Mouse (Mus musculus) left cerebral cortex, adult 9 months (tissue): ENCODE data around the gene Bfsp1.
A peak's percentile ranks its signal among the peaks of the same experiment; 100 is the strongest.

Source experiments
- DNase-seq, 2 experiments: peaks; one replicate each; pipeline ENCODE4 v3.0.0; 2022; ENCODE audit warnings: low spot score in 2 of 2

Bfsp1 gene

DNA sequence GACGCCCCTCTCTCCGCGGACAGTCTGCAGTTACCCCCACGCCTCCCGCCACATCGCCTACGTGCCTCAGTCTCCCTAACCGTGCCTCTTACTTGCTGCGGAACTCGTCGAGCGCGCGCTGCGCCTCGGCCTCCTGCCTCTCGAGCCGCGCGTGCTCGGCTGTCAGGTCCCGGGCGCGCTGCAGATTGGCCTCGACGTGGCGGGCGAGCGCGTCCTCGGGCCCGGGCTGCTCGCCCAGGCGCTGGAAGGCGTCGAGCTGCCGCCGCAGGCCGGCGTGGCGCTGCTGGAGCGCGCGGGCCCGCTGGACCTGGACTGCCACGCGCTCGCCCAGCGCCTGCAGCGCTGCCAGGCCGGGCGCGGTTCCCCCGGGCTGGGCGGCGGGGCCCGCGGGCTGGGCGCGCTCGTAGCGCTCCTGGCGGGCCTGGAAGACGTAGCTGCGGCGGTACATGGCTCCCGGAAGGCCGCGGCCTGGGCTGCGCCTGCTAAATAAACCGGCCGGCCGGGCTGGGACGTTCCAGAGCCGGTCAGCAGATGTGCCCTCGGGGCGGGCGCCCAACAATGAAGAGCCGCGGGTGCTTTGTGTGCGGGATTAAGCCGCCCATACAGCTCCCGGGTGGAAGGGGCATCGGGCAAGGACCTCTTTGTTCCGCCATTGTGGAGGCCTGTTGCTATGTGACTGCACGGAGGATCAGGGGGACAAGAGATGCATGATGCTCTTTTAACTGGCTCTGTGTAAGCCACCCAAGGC, at the start of gene Bfsp1:
Bfsp1 (minus strand) TSS at position 690 of the 748 bp plus-strand sequence.
- no peak for DNase-seq

DNA sequence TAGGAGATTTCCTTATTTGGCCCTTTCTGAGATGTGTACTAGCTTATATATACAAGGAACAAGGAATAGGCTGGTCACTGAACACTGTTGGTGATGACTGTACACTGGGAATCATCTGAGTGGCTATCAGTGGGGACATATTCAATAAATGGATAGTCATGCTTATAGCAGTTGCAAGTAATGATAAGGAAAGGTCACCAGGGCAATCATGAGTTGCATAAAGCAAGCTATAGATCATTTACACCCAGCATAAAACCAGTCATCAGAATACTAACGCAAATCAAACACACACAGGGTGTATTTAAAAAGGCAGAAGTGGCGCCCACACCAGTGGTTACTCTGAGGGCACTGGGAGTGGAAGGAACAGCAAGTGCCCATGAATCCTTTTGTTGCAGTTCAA, 49.2 kb upstream of the Bfsp1 start:
- DNase-seq: no peak

DNA sequence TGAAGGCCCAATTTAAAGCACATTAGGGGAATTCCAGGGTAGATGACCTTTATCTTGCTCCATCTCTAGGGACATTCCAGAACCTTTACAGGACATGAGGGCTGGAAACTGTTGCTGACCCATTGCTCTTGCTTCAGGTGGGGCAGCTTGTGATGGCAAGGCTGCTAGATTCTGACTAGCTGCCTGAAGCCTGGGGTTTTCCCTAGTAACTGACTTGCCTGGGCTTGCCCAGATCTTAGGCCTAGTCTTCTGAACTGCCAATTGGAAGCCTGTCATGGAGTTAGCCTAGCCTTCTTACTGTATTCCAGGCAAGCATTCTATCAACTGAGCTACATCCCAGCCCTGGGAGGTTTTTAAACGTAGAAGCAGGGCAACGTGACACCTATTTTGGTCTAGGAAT, 46.3 kb upstream of the Bfsp1 start:
- no peak for DNase-seq

DNA sequence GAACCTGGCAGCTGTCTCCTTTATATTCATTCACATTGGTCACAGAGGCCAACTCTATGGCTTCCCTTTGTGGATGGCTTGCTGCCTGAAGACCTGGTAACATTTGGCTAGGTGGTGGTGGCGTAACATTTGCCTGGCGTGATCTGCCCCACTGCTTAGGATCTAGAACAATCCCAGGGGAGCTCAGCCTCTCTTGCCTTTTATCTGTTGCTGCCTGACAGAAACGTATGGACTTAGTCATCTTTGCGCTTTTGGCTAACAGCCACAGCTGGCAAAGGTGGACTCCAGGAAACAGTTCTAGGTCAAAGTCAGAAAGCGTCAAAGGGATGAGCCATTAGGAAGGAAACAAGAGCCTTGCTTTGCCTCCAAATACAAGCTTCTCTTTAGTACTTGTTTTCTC, 41.9 kb upstream of the Bfsp1 start:
- no peak for DNase-seq

DNA sequence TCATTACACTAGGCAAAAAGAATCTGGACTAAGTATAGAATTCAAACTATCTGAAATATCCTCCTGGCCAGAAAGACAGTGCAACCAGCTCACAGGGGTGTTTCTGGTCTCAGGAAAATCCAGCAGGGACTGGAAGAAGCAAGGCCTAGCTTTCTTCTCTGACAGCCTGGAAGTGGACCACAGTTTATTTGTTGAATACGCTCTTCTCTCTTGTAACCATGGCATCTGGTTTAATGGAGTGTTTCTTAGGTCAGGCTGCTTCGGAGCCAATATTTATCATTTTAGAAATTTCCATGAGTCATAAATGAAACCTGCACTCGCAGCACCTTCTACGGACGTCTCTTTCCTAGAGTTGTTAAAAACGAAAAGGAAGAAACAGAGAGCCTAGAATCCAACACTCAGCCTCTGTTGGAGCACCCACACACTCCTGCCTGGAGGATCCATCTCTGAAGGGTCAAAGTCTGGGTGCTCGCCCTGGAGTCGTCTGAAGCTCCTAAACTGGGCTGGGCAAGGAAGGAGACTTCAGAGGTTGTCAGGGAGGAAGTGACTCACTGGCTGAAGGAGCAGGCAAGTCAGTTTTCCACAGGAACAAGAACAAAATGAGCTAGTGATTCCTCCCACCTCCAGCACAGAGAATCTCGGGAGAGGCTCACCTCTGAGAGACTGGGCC, 40.5 kb upstream of the Bfsp1 start:
- DNase-seq: no peak

DNA sequence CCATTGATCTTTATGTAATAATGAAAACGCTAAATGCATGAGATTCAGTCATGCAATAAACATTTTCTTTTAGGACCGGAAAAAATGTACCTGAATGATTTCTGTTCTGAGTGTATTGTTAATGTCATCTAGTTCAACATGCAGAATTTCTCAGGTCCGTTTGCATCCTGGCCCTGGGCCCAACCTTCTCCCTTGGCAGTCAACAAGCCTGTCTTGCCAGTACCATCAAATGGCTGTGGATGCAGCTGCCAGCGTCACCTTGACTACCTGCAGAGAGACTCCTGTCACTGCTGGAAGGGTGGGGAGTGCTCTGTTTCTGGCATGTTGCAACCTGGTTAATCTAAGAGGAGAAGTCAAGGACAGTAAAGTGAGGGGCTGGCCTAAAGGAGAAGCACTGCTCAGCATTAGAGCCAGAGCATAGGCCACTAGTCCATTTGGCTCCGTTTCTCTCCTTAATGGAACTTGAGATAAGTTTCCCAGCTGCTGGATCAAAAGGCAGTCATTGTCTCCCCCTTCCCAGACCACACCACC, 37.9 kb upstream of the Bfsp1 start:
- DNase-seq: no peak

DNA sequence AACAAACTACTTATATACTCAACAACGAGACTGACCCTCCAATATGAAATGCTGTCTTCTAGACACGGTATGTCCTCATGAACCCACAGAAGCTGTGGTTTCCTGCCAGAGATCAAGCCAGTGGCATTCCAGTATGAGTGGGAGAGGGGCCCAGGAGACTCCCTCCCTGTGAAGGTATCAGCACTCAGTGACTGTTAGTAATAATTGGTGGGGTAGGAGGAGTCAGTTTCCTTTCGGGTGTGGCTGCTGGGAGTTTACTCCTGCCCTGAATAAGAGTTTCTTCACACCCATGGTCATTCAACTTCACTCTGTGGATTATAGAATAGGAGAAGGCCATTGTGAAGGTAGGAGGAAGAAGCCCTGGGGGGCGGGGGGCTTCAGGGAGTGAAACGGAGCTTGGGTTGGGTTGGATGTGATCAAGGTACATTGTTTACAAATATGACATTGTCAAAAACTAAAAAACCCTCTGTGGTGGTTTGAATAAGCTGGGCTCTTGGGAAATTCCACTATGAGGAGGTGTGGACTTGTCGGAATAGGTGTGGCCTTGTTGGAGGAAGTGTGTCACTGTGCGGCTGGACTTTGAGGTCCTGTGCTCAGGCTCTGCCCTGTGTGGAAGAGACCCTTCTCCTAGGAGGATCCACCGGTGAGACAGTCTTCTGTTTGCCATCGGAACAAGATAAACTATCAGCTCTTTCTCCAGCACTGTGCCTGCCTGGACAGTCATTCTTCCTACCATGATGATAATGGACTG, 36.7 kb upstream of the Bfsp1 start:
- no peak for DNase-seq

DNA sequence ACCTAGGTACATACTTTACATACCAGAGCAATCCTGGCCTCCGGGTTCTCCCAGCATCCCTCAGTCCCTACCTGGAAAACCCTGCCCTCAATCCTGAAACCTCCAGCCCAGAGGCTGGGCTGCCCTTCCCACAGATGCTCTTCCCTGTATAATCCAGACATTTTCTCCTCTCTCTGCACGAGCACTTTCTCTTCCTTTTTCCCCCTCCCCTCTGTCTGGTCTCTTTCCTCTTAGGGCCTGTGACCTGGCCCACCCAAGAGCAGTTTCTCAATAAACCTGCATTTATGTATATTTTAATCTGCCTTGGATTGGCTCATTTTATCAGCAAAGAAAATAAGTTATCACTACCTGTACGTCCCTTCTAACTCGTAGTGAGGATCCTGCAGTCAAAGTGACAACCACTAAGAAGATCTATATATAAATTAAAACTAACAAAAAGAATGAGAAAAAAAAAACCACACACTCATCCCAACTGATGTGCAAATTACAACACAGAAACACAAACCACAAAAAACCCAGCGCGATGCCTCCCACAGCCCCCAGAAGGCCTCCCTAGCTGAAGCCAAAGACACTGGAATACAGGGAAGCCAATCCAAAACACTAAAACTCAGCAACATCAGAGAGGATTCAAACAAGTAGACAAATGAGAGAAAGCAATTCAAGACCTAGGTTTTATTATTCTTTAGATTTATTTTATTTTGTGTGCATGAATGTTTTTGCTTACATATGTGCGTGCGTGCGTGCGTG, 28.5 kb upstream of the Bfsp1 start:
- no peak for DNase-seq

DNA sequence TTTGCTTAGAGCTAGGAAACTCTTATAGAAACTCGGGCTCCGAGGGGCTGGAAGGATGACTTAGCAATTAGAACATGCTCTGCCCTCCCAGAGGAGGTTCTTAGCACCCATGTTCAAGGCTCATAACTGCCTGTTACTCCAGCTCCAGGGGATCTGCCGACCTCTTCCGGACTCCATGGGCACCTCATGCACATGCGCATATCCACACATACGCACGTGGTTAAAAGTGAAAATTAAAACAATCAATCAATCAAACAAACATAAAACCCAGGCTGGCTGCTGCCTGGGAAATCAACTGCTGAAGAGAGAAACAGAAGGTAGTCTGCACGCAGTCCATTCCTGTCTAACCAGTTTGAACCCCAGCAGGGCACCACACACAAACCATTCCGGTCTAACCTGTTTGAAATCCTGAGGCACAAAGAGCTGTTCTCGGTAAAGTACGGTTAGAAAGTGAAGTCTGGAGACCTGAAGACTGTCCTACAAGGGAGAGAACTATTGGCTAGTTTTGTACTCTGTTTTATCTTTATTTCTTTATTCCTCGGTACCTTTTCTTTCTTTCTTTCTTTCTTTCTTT, 27.0 kb upstream of the Bfsp1 start:
- DNase-seq: no peak

DNA sequence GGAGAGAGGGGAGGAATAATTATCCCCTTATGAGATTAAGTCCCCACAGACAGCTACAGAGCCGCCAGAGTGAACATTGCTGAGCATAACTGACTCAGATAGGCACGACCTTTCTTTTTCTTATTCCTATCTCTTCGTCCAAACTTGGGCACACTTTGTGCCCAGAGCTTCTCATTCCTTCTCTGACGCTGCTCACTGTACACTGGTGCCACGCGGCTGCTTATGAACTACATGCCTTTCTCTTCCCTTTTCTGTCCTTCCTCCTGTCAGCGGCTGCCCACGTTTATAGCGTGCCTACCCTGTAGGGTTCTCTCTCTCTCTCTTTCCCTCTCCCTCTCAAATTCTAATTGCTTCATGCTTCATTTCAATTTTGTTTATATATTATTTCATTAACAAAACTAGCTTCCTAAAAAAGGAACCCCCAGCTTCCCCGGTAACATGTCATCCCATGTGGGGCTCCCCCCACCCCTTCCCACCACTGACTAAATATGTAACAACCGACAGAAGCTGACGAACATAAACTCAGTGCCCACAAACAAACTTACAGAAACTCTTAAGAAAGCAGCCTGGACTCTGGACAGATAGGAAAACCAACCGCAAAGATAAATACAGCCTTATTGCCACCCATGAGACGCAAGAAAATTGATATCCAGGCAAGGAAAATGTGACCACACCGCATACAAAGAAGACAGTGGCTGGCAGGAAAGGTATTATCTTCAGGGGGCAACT, 26.3 kb upstream of the Bfsp1 start:
- no peak for DNase-seq

DNA sequence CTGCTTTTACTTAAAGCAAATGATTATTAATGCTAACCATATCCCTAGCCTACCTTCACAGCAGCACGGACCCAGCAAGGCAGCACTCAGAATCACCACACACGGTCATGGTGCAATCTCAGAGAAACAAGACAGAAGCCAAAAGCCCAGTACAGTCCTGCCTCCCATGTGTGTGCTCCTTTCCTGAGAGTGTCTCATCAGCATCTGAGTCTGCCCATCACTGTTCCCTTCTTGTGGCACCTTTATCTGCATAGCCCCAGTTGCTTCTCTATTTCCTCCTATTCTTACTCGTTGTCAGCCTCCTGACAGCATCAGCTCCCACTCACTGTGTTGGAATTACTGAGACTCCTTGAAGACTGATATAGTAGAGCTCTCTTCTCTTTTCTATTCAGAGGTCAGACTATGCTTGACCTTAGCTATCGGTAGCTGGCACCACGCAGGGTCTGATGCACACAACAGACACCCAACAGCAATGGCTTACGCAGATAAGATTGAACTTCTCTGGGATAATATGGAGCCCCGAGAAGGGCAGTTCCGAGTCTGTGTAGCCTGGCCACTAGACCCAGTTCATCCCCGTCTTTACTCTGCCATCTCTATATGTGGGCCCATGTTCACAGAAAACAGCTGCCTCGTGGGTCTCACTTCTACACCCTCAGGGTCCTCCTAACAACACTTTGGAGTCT, 19.8 kb upstream of the Bfsp1 start:
- DNase-seq: no peak

DNA sequence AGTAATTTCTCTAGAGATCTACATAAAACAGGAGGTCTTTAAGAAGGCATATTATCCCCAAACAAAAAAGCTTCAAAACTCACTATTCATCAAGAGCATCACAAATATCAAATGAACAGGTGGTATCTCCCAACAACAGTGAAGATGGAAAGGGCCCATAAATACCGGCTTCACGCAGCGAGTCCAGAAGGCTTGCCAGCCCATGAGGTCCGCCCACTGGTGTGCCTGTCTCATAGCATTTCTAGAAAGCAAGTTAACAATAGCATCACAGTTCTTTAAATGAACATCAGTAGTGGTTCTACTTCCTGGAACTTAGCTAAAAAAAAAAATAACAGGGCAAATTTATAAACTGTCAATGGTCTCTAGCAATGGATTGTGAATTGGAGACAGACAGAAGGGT, 19.0 kb upstream of the Bfsp1 start:
- peak; percentile 7 to 47 for DNase-seq

DNA sequence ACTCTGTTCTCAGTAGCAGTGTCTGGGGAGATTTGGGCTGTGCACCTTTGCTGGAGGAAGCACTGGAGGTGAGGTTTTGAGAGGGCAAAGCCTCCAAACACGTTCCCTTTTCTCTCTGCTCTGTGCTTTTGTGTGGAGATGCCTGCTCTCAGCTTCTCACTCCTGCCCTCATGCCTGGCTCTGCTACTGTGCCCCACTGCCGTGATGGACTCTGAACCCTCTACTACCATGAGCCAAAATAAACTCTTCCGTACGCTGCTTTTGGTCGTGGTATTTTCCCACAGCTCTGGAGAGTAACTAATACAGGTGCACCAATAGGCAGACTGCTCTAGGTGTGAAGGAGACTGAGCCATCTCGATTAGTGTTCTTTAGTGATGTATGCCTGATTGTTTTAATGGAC, 16.3 kb upstream of the Bfsp1 start:
- no peak for DNase-seq

DNA sequence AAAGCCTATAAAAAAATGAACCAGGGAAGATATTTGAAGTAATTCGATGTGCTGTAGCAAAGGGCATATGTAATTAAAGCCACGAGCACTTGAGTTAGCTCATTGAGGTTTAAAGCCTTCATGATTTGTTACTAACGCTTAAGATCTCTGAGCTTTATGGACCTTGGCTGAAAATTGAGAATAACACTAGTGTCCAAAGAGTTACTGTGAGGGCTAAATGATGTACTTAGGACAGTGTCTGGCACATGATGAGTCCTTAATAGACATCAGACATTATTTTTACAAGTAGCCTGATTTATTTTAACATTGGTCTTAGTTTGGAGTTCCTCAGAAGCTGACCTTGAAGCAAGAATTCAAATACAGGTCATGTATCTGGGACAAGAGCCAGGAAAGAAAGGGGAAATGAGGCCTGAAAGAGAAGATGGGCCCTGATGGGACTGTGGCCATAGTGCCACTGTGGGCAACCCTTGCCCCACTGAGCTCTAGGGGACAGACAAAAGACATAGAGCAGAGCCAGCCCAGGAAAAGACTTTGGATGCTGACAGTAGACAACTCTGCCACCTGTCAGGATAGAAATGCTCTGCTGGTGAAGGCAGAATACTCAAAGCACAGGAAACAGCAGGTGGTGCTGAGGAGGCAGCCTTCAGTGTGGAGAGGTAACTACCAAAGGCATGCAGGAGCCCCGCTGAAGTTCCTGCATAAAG, 14.1 kb upstream of the Bfsp1 start:
- DNase-seq: no peak

DNA sequence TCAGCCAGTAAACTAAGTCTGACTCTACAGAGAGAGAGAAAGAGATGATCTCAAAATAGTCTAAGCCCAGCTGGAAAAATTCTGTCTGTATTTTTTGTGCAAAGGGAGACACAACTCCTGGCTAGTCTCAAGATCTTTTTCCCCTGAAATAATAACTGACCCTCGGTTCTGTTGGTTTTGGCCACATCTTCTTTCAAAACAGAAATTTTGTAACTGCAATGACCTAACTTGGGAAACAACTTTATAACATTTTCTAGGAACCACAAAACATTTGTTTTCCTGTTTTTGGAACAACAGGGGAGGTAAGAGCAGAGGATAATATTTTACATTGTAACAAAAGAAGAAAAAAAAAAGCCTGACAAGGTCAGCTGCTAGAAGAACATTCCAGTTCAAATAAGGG, 13.1 kb upstream of the Bfsp1 start:
- DNase-seq: no peak

DNA sequence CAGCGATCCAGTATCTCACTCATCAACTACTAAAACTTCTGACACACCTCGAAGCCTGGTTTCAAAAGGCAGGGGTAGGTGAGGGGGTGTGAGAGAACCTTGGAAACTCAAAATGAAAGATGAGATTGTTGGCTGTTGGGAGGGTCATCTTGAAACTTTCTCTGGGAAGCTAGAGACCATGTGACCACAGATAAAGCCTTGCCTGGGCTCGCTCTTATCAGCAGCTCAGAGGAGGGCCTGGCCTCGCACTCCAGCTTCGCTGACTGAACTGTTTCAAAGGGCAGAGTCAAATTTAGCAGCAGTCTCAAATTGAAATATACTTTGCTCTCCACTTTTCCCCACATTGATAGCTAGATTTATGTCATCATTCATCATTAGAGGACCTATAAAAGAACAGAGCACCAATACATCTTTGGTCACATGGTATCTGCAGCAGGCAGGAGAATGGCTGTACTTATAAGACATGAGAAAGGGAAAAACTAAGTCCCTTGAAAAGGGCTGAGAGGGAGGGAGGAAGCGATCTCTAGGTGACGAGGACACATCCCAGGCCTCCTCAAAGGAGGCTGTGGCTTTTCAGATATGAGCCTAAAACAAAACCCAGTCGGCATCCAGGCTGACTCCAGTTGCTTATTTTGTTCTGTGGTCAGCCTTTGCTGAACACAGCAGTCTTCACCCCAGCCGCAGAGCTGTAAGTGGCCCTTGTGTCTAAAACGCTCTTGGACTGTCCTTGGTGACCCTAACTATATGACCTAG, 8.1 kb upstream of the Bfsp1 start:
- no peak for DNase-seq

DNA sequence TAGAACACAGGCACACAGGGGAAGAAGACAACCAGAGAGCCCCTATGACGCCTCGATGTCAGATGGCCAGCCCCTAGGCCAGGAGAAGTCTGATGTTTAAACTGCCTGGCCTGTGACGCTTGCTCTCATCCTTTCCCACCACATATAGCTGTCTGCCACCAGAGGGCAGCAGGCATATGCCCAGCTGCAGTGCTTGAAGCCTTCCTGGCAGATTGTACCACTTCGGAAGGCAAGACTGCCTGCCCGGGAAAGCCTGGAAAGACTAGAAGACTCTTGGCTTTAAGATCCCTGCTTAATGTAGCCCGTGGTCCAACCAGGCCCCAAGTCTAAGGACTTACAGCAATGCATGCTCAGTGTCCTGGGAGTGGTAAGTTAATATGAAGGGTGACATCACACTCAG, 4.4 kb upstream of the Bfsp1 start:
- peak; percentile 23 to 81 for DNase-seq

DNA sequence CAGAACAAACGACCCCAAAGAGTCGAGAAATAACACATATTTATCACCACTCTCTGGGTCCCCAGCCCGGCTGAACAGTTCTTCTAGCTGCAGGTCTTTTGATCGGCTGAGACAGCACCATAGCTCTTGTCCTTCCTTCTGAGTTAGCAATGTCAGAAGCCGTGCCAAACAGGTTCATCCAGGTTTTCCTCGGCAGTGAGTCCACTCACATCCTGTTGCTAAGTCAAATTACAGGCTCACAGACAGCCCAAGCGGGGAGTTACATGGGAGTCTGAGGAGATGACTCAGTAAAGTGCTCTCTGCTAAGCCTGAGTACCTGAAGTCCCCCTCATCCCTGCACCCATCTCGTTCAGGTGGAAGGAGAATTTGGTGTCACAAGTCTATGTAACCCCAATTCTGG, 1.6 kb upstream of the Bfsp1 start:
- no peak for DNase-seq

DNA sequence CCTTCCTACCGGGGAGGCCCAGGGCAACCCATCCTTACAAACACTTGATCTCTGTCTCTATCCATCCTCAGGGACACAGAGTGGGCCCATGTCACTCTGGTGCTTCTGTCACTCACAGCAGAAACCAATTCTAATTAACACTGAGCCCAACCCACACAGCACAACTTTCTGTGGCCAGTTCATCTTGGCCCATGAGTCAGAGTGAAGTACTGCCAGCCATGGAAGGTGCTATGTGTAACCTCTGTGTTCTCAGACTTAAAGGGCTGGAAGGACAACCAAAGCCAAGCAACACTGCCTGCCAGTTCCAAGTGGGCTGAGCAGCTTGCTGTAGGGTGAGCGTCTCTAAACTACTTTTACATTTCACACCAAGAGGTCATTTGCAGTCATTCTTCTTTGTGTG, 3.8 kb downstream of the Bfsp1 start:
- no peak for DNase-seq
